ENCODE assay signal across 8 mouse cellular contexts in genomic region chr9:83956632-83957314, GRCm38 (mm10). TPM values are rescaled to one million over a fixed set of nuclear protein-coding genes. Genes with fewer than 3 reads are reported as not detected.
DNase-seq lines count a peak whose midpoint lies in the region; ATAC-seq lines count a peak whose summit lies in the region.

No protein-coding gene starts in this region.

- WGBS in hindbrain, embryonic 16.5 days = 54% methylated on average over 15 of the region's 15 CpGs

- ATAC-seq in hindbrain, embryonic 16.5 days = peak; percentile 97

- H3K27ac ChIP-seq in hindbrain, embryonic 16.5 days (ENCODE audit: low read depth, low read length) = no peak overlapping the region

- no peak overlapping the region for H3K4me2 ChIP-seq in hindbrain, embryonic 16.5 days (ENCODE audit: low read length)

- H3K36me3 ChIP-seq in hindbrain, embryonic 16.5 days (ENCODE audit: control insufficient read depth, insufficient read depth, low read length) = no peaks in the 10 kb centered on the region

- no peaks in the 10 kb centered on the region for H3K27me3 ChIP-seq in hindbrain, embryonic 16.5 days (replicated peaks; ENCODE audit: control insufficient read depth, insufficient read depth, low read length)

- no peak overlapping the region for H3K4me3 ChIP-seq in hindbrain, embryonic 16.5 days (ENCODE audit: low read length)

- no peak overlapping the region for H3K9ac ChIP-seq in hindbrain, embryonic 16.5 days (ENCODE audit: low read depth, low read length)

- peak; percentile 50 for DNase-seq in T-cell, adult 2 months (ENCODE audit: low spot score)
- DNase-seq in cerebellum, postnatal 36 days = peak; percentile 74 to 80
- peak; percentile 66 for DNase-seq in gastrocnemius, adult 18-20 months (ENCODE audit: low spot score)
- DNase-seq in layer of hippocampus, postnatal 36 days = peak; percentile 81 to 83
- peak; percentile 91 for DNase-seq in lung, postnatal 36 days
- peak; percentile 82 for DNase-seq in retina, postnatal 1 day
- DNase-seq in thymus, postnatal 4 days = peak; percentile 85

- no peaks in the 10 kb centered on the region for H3K9me3 ChIP-seq in hindbrain, embryonic 16.5 days (ENCODE audit: control insufficient read depth, low read length)

- H3K4me1 ChIP-seq in hindbrain, embryonic 16.5 days (ENCODE audit: control insufficient read depth, insufficient read depth, low read depth, low read length) = no peaks in the 10 kb centered on the region

RNA-seq across cellular contexts. Expression of gene Bckdhb, which starts 31.8 kb away (rescaled TPM):
- total RNA-seq in gastrocnemius, adult 18-20 months (2021) = 10 to 100 TPM; 44.4 to 55.9 TPM
- polyA plus RNA-seq in hindbrain, embryonic 16.5 days (2015; fragmentation: Nextera tagmentation; extraction: Ambion mirVana) = 42.0 and 46.5 TPM in 2 replicates
- total RNA-seq in layer of hippocampus, postnatal 36 days (2021) = 10 to 100 TPM; 42.1 to 42.4 TPM
